In genomic region chr3:49755986-49756845, GRCm38 (mm10) we compare ENCODE assay signal across 8 mouse cellular contexts. TPM values are rescaled to one million over a fixed set of nuclear protein-coding genes. Genes with fewer than 3 reads are reported as not detected.
A peak's percentile ranks its signal among the peaks of the same experiment; 100 is the strongest.
DNase-seq lines count a peak whose midpoint lies in the region; ATAC-seq and TF ChIP-seq lines count a peak whose summit lies in the region.

No protein-coding gene starts in this region.

- TF ChIP-seq CTCF in cerebellum, adult 2 months (IDR thresholded peaks at IDR 0.05; ENCODE audit: borderline replicate concordance, insufficient read depth, low read depth, low read length) = no peak
- TF ChIP-seq CTCF in cortical plate, adult 2 months (IDR thresholded peaks at IDR 0.05; ENCODE audit: extremely low read depth, insufficient read depth, low read length) = no peak
- TF ChIP-seq CTCF in intestine, postnatal 0 days (IDR thresholded peaks at IDR 0.05; ENCODE audit: low read depth) = peak; percentile 57
- peak; percentile 40 for TF ChIP-seq CTCF in lung, embryonic 14.5 days (IDR thresholded peaks at IDR 0.05; ENCODE audit: low read depth)

- no peaks in the 10 kb centered on the region for H3K9me3 ChIP-seq in intestine, postnatal 0 days (ENCODE audit: control insufficient read depth)
- no peaks in the 10 kb centered on the region for H3K9me3 ChIP-seq in lung, embryonic 14.5 days (ENCODE audit: low read depth, low read length)

- H3K27ac ChIP-seq in cerebellum, adult 2 months (ENCODE audit: insufficient read depth, low read length) = no peak overlapping the region
- H3K27ac ChIP-seq in cortical plate, adult 2 months (ENCODE audit: insufficient read depth, low read length) = no peak overlapping the region
- H3K27ac ChIP-seq in intestine, postnatal 0 days (ENCODE audit: low read depth, low read length) = peak overlapping the region; percentile 62
- H3K27ac ChIP-seq in lung, embryonic 14.5 days (ENCODE audit: low read depth) = peak overlapping the region; percentile 99

- ATAC-seq in cerebellum, adult (ENCODE audit: insufficient number of reproducible peaks, low FRiP score, low TSS enrichment) = no peak
- ATAC-seq in intestine, postnatal 0 days = no peak
- no peak for ATAC-seq in lung, embryonic 14.5 days (ENCODE audit: insufficient read depth)

- peak; percentile 10 to 18 for DNase-seq in cerebellum, adult 2 months
- DNase-seq in heart, adult 11 months = peak; percentile 96
- peak; percentile 83 for DNase-seq in lung, embryonic 14.5 days
- peak; percentile 19 for DNase-seq in ovary, postnatal 36 days (ENCODE audit: low spot score)
- DNase-seq in thymus, postnatal 0 days (ENCODE audit: low spot score) = no peak

- no peaks in the 10 kb centered on the region for H3K36me3 ChIP-seq in intestine, postnatal 0 days (ENCODE audit: control insufficient read depth, insufficient read depth)
- H3K36me3 ChIP-seq in lung, embryonic 14.5 days (ENCODE audit: insufficient read depth) = peaks cover 38% of the 10 kb centered on the region

- H3K4me2 ChIP-seq in intestine, postnatal 0 days (replicated peaks; ENCODE audit: low read depth) = peak overlapping the region; percentile 85
- H3K4me2 ChIP-seq in lung, embryonic 14.5 days = peak overlapping the region; percentile 66

- no peaks in the 10 kb centered on the region; the same call in 1 of the 2 replicates for H3K27me3 ChIP-seq in cerebellum, adult 2 months (ENCODE audit: control insufficient read depth, insufficient read depth, low read length)
- H3K27me3 ChIP-seq in intestine, postnatal 0 days (replicated peaks; ENCODE audit: control insufficient read depth, insufficient read depth, low read length) = no peaks in the 10 kb centered on the region
- H3K27me3 ChIP-seq in lung, embryonic 14.5 days (ENCODE audit: insufficient read depth, low read length) = no peaks in the 10 kb centered on the region

- no peaks in the 10 kb centered on the region; the same call in 1 of the 2 replicates for H3K4me1 ChIP-seq in cerebellum, adult 2 months (ENCODE audit: control insufficient read depth, insufficient read depth, low read length)
- no peaks in the 10 kb centered on the region; the same call in 1 of the 2 replicates for H3K4me1 ChIP-seq in cortical plate, adult 2 months (ENCODE audit: control insufficient read depth, insufficient read depth, low read length)
- no peaks in the 10 kb centered on the region for H3K4me1 ChIP-seq in intestine, postnatal 0 days (replicated peaks; ENCODE audit: control insufficient read depth, insufficient read depth, low read length)
- H3K4me1 ChIP-seq in lung, embryonic 14.5 days (ENCODE audit: insufficient read depth) = no peaks in the 10 kb centered on the region

- TF ChIP-seq POLR2A in cerebellum, adult 2 months (IDR thresholded peaks at IDR 0.05; ENCODE audit: borderline replicate concordance, insufficient read depth, low read length) = no peak
- no peak for TF ChIP-seq POLR2A in cortical plate, adult 2 months (IDR thresholded peaks at IDR 0.05; ENCODE audit: extremely low read depth, insufficient read depth, low read length)

- 2% methylated on average over 36 of the region's 36 CpGs for WGBS in cerebellum, adult 2 months
- WGBS in intestine, postnatal 0 days = 5% methylated on average over 36 of the region's 36 CpGs
- WGBS in lung, embryonic 14.5 days = under 1% methylated on average over 36 of the region's 36 CpGs

- peak overlapping the region; percentile 22 for H3K9ac ChIP-seq in intestine, postnatal 0 days (ENCODE audit: low read depth, low read length)
- H3K9ac ChIP-seq in lung, embryonic 14.5 days = peak overlapping the region; percentile 91

- H3K4me3 ChIP-seq in cerebellum, adult 2 months (replicated peaks; ENCODE audit: insufficient read depth, low read depth, low read length) = peak overlapping the region; percentile 45
- H3K4me3 ChIP-seq in cortical plate, adult 2 months (ENCODE audit: insufficient read depth, low read length) = peak overlapping the region; percentile 56
- H3K4me3 ChIP-seq in intestine, postnatal 0 days (ENCODE audit: low read depth, low read length) = peak overlapping the region; percentile 53
- H3K4me3 ChIP-seq in lung, embryonic 14.5 days (ENCODE audit: low read depth, low read length) = peak overlapping the region; percentile 66

RNA-seq across cellular contexts. Expression of gene Pcdh18, which starts 0.9 kb away (rescaled TPM):
- polyA plus RNA-seq in cerebellum, adult 2 months (2012; rRNA removed) = 2.5 and 3.1 TPM in 2 replicates
- polyA plus RNA-seq in cortical plate, adult 2 months (2012; rRNA removed) = 2.9 and 3.2 TPM in 2 replicates
- polyA plus RNA-seq in intestine, postnatal 0 days (2015; fragmentation: Nextera tagmentation; extraction: Ambion mirVana) = 9.2 and 9.7 TPM in 2 replicates
- 77.1 and 77.5 TPM in 2 replicates for polyA plus RNA-seq in lung, embryonic 14.5 days (2014; fragmentation: Nextera tagmentation; extraction: Ambion mirVana)
- polyA plus RNA-seq in thymus, postnatal 0 days (2015; fragmentation: Nextera tagmentation; extraction: Ambion mirVana) = 3.6 and 4.0 TPM in 2 replicates

Comparison
In these comparisons a context has a peak if more than half of its experiments do, and no peak if none do; other contexts are left out.
1. H3K27ac ChIP-seq: peak in intestine, postnatal 0 days (single experiment) and lung, embryonic 14.5 days (single experiment); none in cerebellum, adult 2 months (single experiment) and cortical plate, adult 2 months (single experiment).
2. CTCF ChIP-seq: peak in intestine, postnatal 0 days (single experiment) and lung, embryonic 14.5 days (single experiment); none in cerebellum, adult 2 months (single experiment) and cortical plate, adult 2 months (single experiment).
3. Peak in every context shown above with its lines, with median percentiles within 50 percentile points of each other: H3K4me3 ChIP-seq.